11 mouse cellular contexts compared by ENCODE assay signal in the genomic region with DNA sequence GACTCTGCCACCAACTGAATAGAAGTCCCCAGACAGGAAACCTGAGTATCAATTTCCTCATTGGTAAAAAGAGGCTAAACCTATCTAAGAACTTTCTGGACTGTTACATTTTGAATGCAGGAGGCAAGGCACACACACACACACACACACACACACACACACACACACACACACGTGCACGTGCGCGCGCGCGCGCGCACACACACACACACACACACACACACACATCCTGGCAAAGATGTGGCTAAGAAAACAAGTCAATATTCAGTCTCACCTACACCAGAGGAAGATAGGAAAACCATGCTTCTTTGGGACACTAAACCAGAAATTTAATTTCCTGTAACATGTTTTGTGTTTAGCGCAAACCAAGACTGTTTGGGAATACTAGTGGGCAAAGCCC. TPM values are rescaled to one million over a fixed set of nuclear protein-coding genes. Genes with fewer than 3 reads are reported as not detected.
DNase-seq lines count a peak whose midpoint lies in the region; ATAC-seq and TF ChIP-seq lines count a peak whose summit lies in the region.
"Had no signal": no experiment of that assay in that cellular context is flagged by ENCODE, and none has a peak within 500 bp of the region (broad histone marks: within the 10 kb centered on the region; RNA-seq: fewer than 3 reads in every experiment).

No protein-coding gene starts in this region.

- no peak for TF ChIP-seq CTCF in heart, postnatal 0 days (IDR thresholded peaks at IDR 0.05; ENCODE audit: low read depth)
- no peak for TF ChIP-seq CTCF in stomach, postnatal 0 days (IDR thresholded peaks at IDR 0.05; ENCODE audit: low read depth)

- TF ChIP-seq EP300 in heart, postnatal 0 days (IDR thresholded peaks at IDR 0.05; ENCODE audit: low read depth), result no peak
- no peak for TF ChIP-seq EP300 in stomach, postnatal 0 days (optimal IDR thresholded peaks at IDR 0.05)

- H3K9me3 ChIP-seq in forebrain, embryonic 10.5 days, result no peaks in the 10 kb centered on the region
- H3K9me3 ChIP-seq in forebrain, embryonic 16.5 days (ENCODE audit: control insufficient read depth, low read length), result no peaks in the 10 kb centered on the region
- H3K9me3 ChIP-seq in heart, postnatal 0 days (replicated peaks; ENCODE audit: control insufficient read depth, low read length), result no peaks in the 10 kb centered on the region
- H3K9me3 ChIP-seq in neural tube, embryonic 13.5 days, result no peaks in the 10 kb centered on the region
- no peaks in the 10 kb centered on the region for H3K9me3 ChIP-seq in stomach, postnatal 0 days (ENCODE audit: control insufficient read depth, low read length)

- H3K27ac ChIP-seq in forebrain, embryonic 10.5 days, result 0 out of 2 replicates have a peak overlapping the region, but pooled peaks have one; percentile 99
- no peak overlapping the region for H3K27ac ChIP-seq in forebrain, embryonic 16.5 days (ENCODE audit: low read length)
- H3K27ac ChIP-seq in heart, postnatal 0 days (ENCODE audit: low read depth), result peak overlapping the region; percentile 98
- 0 out of 2 replicates have a peak overlapping the region, but pooled peaks have one; percentile 98 for H3K27ac ChIP-seq in neural tube, embryonic 13.5 days (replicated peaks)
- H3K27ac ChIP-seq in stomach, postnatal 0 days (replicated peaks), result peak overlapping the region; percentile 97

- peaks cover 19% of the 10 kb centered on the region for H3K36me3 ChIP-seq in forebrain, embryonic 10.5 days (replicated peaks)
- H3K36me3 ChIP-seq in forebrain, embryonic 16.5 days (ENCODE audit: control insufficient read depth, insufficient read depth), result no peaks in the 10 kb centered on the region
- H3K36me3 ChIP-seq in heart, postnatal 0 days (replicated peaks; ENCODE audit: control insufficient read depth, insufficient read depth, low read length), result 0 out of 2 replicates have a peak, but pooled peaks cover 9% of the 10 kb centered on the region
- H3K36me3 ChIP-seq in neural tube, embryonic 13.5 days, result 0 out of 2 replicates have a peak, but pooled peaks cover 5% of the 10 kb centered on the region
- no peaks in the 10 kb centered on the region for H3K36me3 ChIP-seq in stomach, postnatal 0 days (ENCODE audit: control insufficient read depth, insufficient read depth, low read length)

- no peak overlapping the region for H3K4me2 ChIP-seq in forebrain, embryonic 16.5 days (ENCODE audit: low read length)
- peak overlapping the region; percentile 88; the same call in 1 of the 2 replicates for H3K4me2 ChIP-seq in heart, postnatal 0 days (ENCODE audit: low read depth, low read length)
- H3K4me2 ChIP-seq in neural tube, embryonic 13.5 days, result peak overlapping the region; percentile 71; the same call in 1 of the 2 replicates
- H3K4me2 ChIP-seq in stomach, postnatal 0 days (replicated peaks; ENCODE audit: low read depth), result peak overlapping the region; percentile 99; the same call in 1 of the 2 replicates

- H3K9ac ChIP-seq in forebrain, embryonic 16.5 days (replicated peaks; ENCODE audit: low read depth, low read length), result no peak overlapping the region
- H3K9ac ChIP-seq in heart, postnatal 0 days (replicated peaks; ENCODE audit: low read depth, low read length), result peak overlapping the region; percentile 98; the same call in 1 of the 2 replicates
- no peak overlapping the region for H3K9ac ChIP-seq in neural tube, embryonic 13.5 days
- H3K9ac ChIP-seq in stomach, postnatal 0 days (ENCODE audit: low read length), result no peak overlapping the region

- H3K4me1 ChIP-seq in forebrain, embryonic 10.5 days, result peaks cover 70% of the 10 kb centered on the region
- peaks cover 31% of the 10 kb centered on the region for H3K4me1 ChIP-seq in forebrain, embryonic 16.5 days (replicated peaks; ENCODE audit: control insufficient read depth, insufficient read depth, low read length)
- peaks cover 14% of the 10 kb centered on the region; the same call in 1 of the 2 replicates for H3K4me1 ChIP-seq in heart, postnatal 0 days (ENCODE audit: control insufficient read depth, insufficient read depth)
- H3K4me1 ChIP-seq in neural tube, embryonic 13.5 days (replicated peaks), result peaks cover 40% of the 10 kb centered on the region
- H3K4me1 ChIP-seq in stomach, postnatal 0 days (replicated peaks; ENCODE audit: control insufficient read depth, insufficient read depth), result peaks cover 3% of the 10 kb centered on the region; the same call in 1 of the 2 replicates

- intact Hi-C loops in heart, postnatal 10 days (cut with DNase I), result no loop called here

- WGBS in forebrain, embryonic 10.5 days, result 97% methylated on average over 9 of the region's 10 CpGs
- WGBS in forebrain, embryonic 16.5 days, result 91% methylated on average over 10 of the region's 10 CpGs
- WGBS in heart, postnatal 0 days, result 97% methylated on average over 10 of the region's 10 CpGs
- WGBS in neural tube, embryonic 13.5 days, result 95% methylated on average over 8 of the region's 10 CpGs
- WGBS in stomach, postnatal 0 days, result 84% methylated on average over 10 of the region's 10 CpGs

- H3K4me3 ChIP-seq in forebrain, embryonic 10.5 days, result peak overlapping the region; percentile 94; the same call in 1 of the 2 replicates
- H3K4me3 ChIP-seq in forebrain, embryonic 16.5 days (replicated peaks; ENCODE audit: low read length), result no peak overlapping the region
- H3K4me3 ChIP-seq in heart, postnatal 0 days (ENCODE audit: low read depth, low read length), result no peak overlapping the region
- H3K4me3 ChIP-seq in neural tube, embryonic 13.5 days, result no peak overlapping the region
- no peak overlapping the region for H3K4me3 ChIP-seq in stomach, postnatal 0 days (ENCODE audit: low read depth, low read length)

- H3K27me3 ChIP-seq in forebrain, embryonic 10.5 days (ENCODE audit: poor library complexity, severe bottlenecking), result peaks cover 26% of the 10 kb centered on the region
- H3K27me3 ChIP-seq in forebrain, embryonic 16.5 days (replicated peaks; ENCODE audit: control insufficient read depth, insufficient read depth, low read length), result no peaks in the 10 kb centered on the region
- no peaks in the 10 kb centered on the region for H3K27me3 ChIP-seq in heart, postnatal 0 days (ENCODE audit: control insufficient read depth, insufficient read depth, low read length)
- peaks cover 11% of the 10 kb centered on the region for H3K27me3 ChIP-seq in neural tube, embryonic 13.5 days
- H3K27me3 ChIP-seq in stomach, postnatal 0 days (ENCODE audit: control insufficient read depth, insufficient read depth, low read length), result no peaks in the 10 kb centered on the region

- DNase-seq in forebrain, embryonic 10.5 days (ENCODE audit: extremely low spot score, low spot score), result no peak
- DNase-seq in heart, postnatal 0 days (ENCODE audit: low spot score), result no peak
- no peak for DNase-seq in heart, postnatal 10 days
- no peak for DNase-seq in neural tube, embryonic 10.5 days (ENCODE audit: extremely low spot score, low spot score)
- no peak for DNase-seq in stomach, postnatal 0 days (ENCODE audit: low spot score)
- no peak for DNase-seq in layer of hippocampus, postnatal 25 days (ENCODE audit: extremely low spot score in 1 of 2, low spot score in 1 of 2)
- DNase-seq: heart, postnatal 14 days; lung, postnatal 14 days had no signal

- no peak for ATAC-seq in forebrain, embryonic 16.5 days
- no peak for ATAC-seq in heart, postnatal 0 days (ENCODE audit: insufficient read depth, low read depth)
- ATAC-seq in neural tube, embryonic 13.5 days (ENCODE audit: low read depth), result no peak
- ATAC-seq in stomach, postnatal 0 days (ENCODE audit: low FRiP score, low TSS enrichment), result no peak
- ATAC-seq: intestine, postnatal 0 days had no signal

RNA-seq across cellular contexts. Expression of gene Cdkn1b, which starts 1.4 kb away (rescaled TPM):
- polyA plus RNA-seq in forebrain, embryonic 10.5 days (2016; fragmentation: Nextera tagmentation; extraction: Ambion mirVana), result 17.9 and 19.0 TPM in 2 replicates
- 39.4 and 50.8 TPM in 2 replicates for polyA plus RNA-seq in forebrain, embryonic 16.5 days (2015; fragmentation: Nextera tagmentation; extraction: Ambion mirVana)
- 42.9 and 65.1 TPM in 2 replicates for total RNA-seq in heart, postnatal 0 days (2014; rRNA removed; ENCODE audit: low replicate concordance)
- 23.7 and 27.0 TPM in 2 replicates for polyA plus RNA-seq in heart, postnatal 0 days (2015; fragmentation: Nextera tagmentation; extraction: Ambion mirVana)
- total RNA-seq in heart, postnatal 10 days (2021), result 10 to 100 TPM; 45.1 to 53.5 TPM
- 21.7 and 24.1 TPM in 2 replicates for polyA plus RNA-seq in neural tube, embryonic 13.5 days (2015; fragmentation: Nextera tagmentation; extraction: Ambion mirVana)
- polyA plus RNA-seq in stomach, postnatal 0 days (2015; fragmentation: Nextera tagmentation; extraction: Ambion mirVana), result 11.7 and 14.4 TPM in 2 replicates
- total RNA-seq in layer of hippocampus, postnatal 25 days (2021), result 10 to 100 TPM; 51.3 to 51.5 TPM

RNA-seq across cellular contexts. Expression of gene Gpr19, which starts 20.4 kb away (rescaled TPM):
- polyA plus RNA-seq in forebrain, embryonic 10.5 days (2016; fragmentation: Nextera tagmentation; extraction: Ambion mirVana), result 28.7 and 28.8 TPM in 2 replicates
- polyA plus RNA-seq in forebrain, embryonic 16.5 days (2015; fragmentation: Nextera tagmentation; extraction: Ambion mirVana), result 44.4 and 48.9 TPM in 2 replicates
- 4.0 and 13.4 TPM in 2 replicates for total RNA-seq in heart, postnatal 0 days (2014; rRNA removed; ENCODE audit: low replicate concordance)
- polyA plus RNA-seq in heart, postnatal 0 days (2015; fragmentation: Nextera tagmentation; extraction: Ambion mirVana), result 7.6 and 9.4 TPM in 2 replicates
- 1 to 10 TPM; 4.3 to 4.8 TPM for total RNA-seq in heart, postnatal 10 days (2021)
- polyA plus RNA-seq in neural tube, embryonic 13.5 days (2015; fragmentation: Nextera tagmentation; extraction: Ambion mirVana), result 37.1 and 39.1 TPM in 2 replicates
- polyA plus RNA-seq in stomach, postnatal 0 days (2015; fragmentation: Nextera tagmentation; extraction: Ambion mirVana), result 6.6 and 6.9 TPM in 2 replicates
- total RNA-seq in layer of hippocampus, postnatal 25 days (2021), result 10 to 100 TPM; 25.2 to 28.3 TPM
